Mouse (Mus musculus): ENCODE results near the gene Crebl2.

GRCm38 (mm10) chr6:134885515-134885914 is 55.6 kb downstream of the Crebl2 start:
- no peak for TF ChIP-seq CTCF (IDR thresholded peaks at IDR 0.05; ENCODE audit: insufficient read depth, low read length)
- no peak for TF ChIP-seq POLR2A (IDR thresholded peaks at IDR 0.05; ENCODE audit: borderline replicate concordance, extremely low read depth, low read depth, low read length)
